Mouse (Mus musculus): ENCODE data around the gene Csn2.

DNA sequence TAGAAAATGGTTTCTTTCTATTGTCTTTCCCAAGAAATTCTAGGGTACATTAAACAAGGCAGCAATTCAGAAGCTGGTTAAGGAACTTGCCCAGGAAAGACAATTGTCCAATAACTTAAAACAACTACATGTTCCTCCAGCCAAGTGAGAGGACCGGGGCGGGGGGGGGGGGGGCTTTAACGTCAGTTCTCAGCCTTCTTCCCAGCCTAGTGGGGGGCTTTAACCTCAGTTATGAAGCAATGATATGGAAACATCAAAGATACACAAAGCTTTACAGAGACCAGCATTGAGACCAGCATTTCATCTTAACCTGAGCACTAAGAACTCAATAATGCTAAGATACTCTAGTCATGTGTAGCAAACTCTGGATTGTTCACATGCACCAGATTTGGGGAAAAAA, at the start of gene Csn2:
- no peak for TF ChIP-seq CTCF (IDR thresholded peaks at IDR 0.05)
- TF ChIP-seq EP300 (IDR thresholded peaks at IDR 0.05; ENCODE audit: insufficient read depth, low read depth, low read length), result no peak

Data from heart, adult 2 months (tissue).